Mouse (Mus musculus) forebrain, embryonic 11.5 days (tissue): Measurements from ENCODE around the gene Srsf6. TPM values are rescaled to one million over a fixed set of nuclear protein-coding genes. Genes with fewer than 3 reads are reported as not detected.

Experiments
- ATAC-seq: fragments of 200-750 bp; cut with Nextera tagmentation; replicated peaks from 2 replicates; pipeline ENCODE4 v1.8.0; 2017; ENCODE audit warnings: moderate TSS enrichment; ENCODE audit not compliant: low FRiP score
- DNase-seq: peaks from one replicate; pipeline ENCODE4 v3.0.0-alpha.2; 2017; ENCODE audit warnings: low spot score
- H3K27ac ChIP-seq: fragments of 300-500 bp; sonication (generic); 2 replicates; pipeline ENCODE4 v1.5.1; 2014; ENCODE audit warnings: low read depth, low read length
- H3K27me3 ChIP-seq: fragments of 300-500 bp; sonication (generic); 2 replicates; pipeline ENCODE4 v1.6.1; 2014; ENCODE audit warnings: mild to moderate bottlenecking, low read length, mixed read lengths; ENCODE audit not compliant: control insufficient read depth, insufficient read depth
- H3K36me3 ChIP-seq: fragments of 300-500 bp; sonication (generic); 2 replicates; pipeline ENCODE4 v1.6.1; 2014; ENCODE audit warnings: mild to moderate bottlenecking, low read length, moderate library complexity, mixed read lengths; ENCODE audit not compliant: control insufficient read depth, insufficient read depth
- H3K4me1 ChIP-seq: fragments of 300-500 bp; sonication (generic); replicated peaks from 2 replicates; pipeline ENCODE4 v1.6.1; 2014; ENCODE audit warnings: low read length, mixed read lengths; ENCODE audit not compliant: control insufficient read depth, insufficient read depth
- H3K4me2 ChIP-seq: fragments of 300-500 bp; sonication (generic); 2 replicates; pipeline ENCODE4 v1.6.1; 2014; ENCODE audit warnings: low read depth, mild to moderate bottlenecking, low read length, moderate library complexity, mixed read lengths; ENCODE audit not compliant: severe bottlenecking
- H3K4me3 ChIP-seq: fragments of 300-500 bp; sonication (generic); 2 replicates; pipeline ENCODE4 v1.5.1; 2014; ENCODE audit warnings: low read depth, low read length
- H3K9ac ChIP-seq: fragments of 300-500 bp; sonication (generic); 2 replicates; pipeline ENCODE4 v1.6.1; 2014; ENCODE audit warnings: low read length
- H3K9me3 ChIP-seq: fragments of 300-500 bp; sonication (generic); 2 replicates; pipeline ENCODE4 v1.6.1; 2016; ENCODE audit warnings: low read length, mixed read lengths; ENCODE audit not compliant: control insufficient read depth
- WGBS: fragments of 180-500 bp; shearing (Covaris S2); extraction: QIAGEN DNeasy Blood & Tissue Kit; methylation state at CpG from one replicate; pipeline ENCODE4 v1.1.7; 2014; 5-methylcytosine and 5-hydroxymethylcytosine counted together
- polyA plus RNA-seq: library from polyadenylated mRNA; unstranded; fragments of >200 nt; fragmentation: Nextera tagmentation; extraction: Ambion mirVana; gene quantifications from 2 replicates; pipeline ENCODE4 v1.2.1, GENCODE M21; 2014

Srsf6 gene
- polyA plus RNA-seq, 1 experiment from 2014 or later = 311 TPM

DNA sequence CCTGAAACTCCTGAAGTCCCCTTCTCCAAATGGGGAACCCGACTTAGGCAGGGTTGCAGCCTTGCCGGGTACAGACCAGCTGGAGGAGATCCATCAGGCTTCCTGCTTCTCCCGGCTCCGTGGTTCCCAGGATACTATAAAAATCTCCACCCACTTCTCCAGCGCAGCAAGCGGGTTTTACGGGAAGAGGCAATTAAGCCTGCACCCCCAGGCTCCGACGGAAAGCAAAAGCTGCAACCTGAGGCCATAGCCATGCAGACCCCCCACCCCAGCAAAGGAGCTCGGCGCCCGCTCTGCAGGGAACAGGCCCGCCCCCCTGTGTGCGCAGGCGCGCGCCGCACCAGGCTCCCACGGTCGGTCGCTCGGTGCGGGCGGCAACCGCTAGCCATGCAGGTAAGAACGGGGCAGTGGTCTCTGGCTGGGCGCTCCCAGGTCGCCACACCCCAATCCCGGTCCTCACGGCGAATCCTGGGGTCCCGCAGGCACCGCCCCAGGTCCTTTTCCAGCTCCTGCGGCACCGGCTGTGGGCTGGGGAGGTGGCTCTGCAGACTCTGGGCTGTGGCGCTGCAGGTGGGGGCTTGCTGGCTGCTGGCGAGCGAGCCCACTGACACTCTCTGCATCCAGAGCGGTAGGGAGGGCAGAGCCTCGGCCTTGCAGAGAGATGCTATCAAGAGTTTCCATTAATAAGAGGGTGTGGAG lies 12.0 kb downstream of the Srsf6 start, which contains the start of gene L3mbtl1:
TSS of gene L3mbtl1 (plus strand) at position 325 of the 699 bp plus-strand sequence.
- peak; percentile 71 for ATAC-seq
- H3K27ac ChIP-seq = no peak within 1 kb of the TSS
- H3K4me2 ChIP-seq = peak within 1 kb of the TSS; percentile 97
- peak within 1 kb of the TSS; percentile 49 for H3K4me3 ChIP-seq
- DNase-seq = peak; percentile 73
- peaks cover 4% of the 10 kb centered on the region; the same call in 1 of the 2 replicates for H3K27me3 ChIP-seq
- 0% methylated on average over 40 of the region's 40 CpGs for WGBS
- H3K36me3 ChIP-seq = peaks cover 10% of the 10 kb centered on the region; the same call in 1 of the 2 replicates
- H3K4me1 ChIP-seq = peaks cover 9% of the 10 kb centered on the region; the same call in 1 of the 2 replicates
- H3K9me3 ChIP-seq = no peaks in the 10 kb centered on the region
- H3K9ac ChIP-seq = peak within 1 kb of the TSS; percentile 57

DNA sequence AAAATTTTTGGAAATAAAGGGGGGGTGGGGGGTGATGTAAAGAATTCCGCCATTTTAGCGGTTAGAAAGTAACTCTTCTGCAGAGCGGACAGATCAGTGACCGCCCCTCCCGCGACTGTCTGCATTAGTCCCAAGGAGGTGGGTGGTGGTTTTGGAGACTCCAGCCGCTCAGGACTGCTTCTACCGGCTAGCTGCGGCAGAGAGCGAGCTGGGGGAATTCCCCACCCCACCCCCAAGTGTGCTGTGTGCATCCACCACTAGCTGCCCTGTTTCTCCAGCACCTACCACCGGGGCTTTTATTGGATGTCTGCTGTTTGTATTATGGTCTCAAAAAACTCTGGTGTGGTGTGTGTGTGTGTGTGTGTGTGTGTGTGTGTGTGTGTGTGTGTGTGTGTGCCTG lies 12.6 kb downstream of the Srsf6 start:
- Histone ChIP-seq H3K4me1 (peaks cover 9% of the 10 kb centered on the region; the same call in 1 of the 2 replicates), H3K27ac (no peak overlapping the region), H3K9ac (no peak overlapping the region), H3K4me2 (peak overlapping the region; percentile 97; the same call in 1 of the 2 replicates), H3K4me3 (peak overlapping the region; percentile 49; the same call in 1 of the 2 replicates), H3K36me3 (peaks cover 5% of the 10 kb centered on the region; the same call in 1 of the 2 replicates), H3K27me3 (peaks cover 4% of the 10 kb centered on the region; the same call in 1 of the 2 replicates), H3K9me3 (no peaks in the 10 kb centered on the region)
- 8% methylated on average over 11 of the region's 11 CpGs for WGBS
- DNase-seq (peak; percentile 49), ATAC-seq (no peak)

DNA sequence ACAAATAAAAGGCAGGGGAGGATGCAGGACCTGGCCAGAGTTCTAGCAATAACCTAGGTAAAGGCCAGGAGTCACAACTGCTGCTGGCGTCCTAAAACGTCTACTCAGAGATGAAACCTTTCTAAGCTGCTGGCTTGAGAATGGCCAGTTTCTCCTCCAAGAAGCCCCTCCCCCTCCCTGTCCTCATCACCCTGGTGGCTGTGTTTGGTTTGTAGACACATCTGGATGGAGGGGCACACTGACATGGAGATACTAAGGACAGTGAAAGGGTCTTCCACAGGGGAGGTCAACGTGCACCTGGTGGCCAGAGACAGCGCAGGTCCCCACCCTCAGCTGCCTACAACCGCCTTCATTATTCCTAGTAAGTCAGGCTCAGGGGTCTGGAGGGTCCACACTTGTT lies 15.6 kb downstream of the Srsf6 start:
- Histone ChIP-seq H3K36me3 (no peaks in the 10 kb centered on the region), H3K9ac (no peak overlapping the region), H3K9me3 (no peaks in the 10 kb centered on the region), H3K27ac (no peak overlapping the region), H3K4me3 (no peak overlapping the region), H3K27me3 (peaks cover 2% of the 10 kb centered on the region; the same call in 1 of the 2 replicates), H3K4me1 (peaks cover 9% of the 10 kb centered on the region; the same call in 1 of the 2 replicates), H3K4me2 (no peak overlapping the region)
- 86% methylated on average over 5 of the region's 5 CpGs for WGBS
- no peak for DNase-seq
- ATAC-seq = no peak

GRCm38 (mm10) chr2:162947736-162948135 lies 16.4 kb downstream of the Srsf6 start:
- no peak for ATAC-seq
- no peak overlapping the region for H3K9ac ChIP-seq
- H3K9me3 ChIP-seq = no peaks in the 10 kb centered on the region
- H3K36me3 ChIP-seq = no peaks in the 10 kb centered on the region
- WGBS = 32% methylated on average over 15 of the region's 15 CpGs
- peaks cover 2% of the 10 kb centered on the region; the same call in 1 of the 2 replicates for H3K27me3 ChIP-seq
- H3K4me2 ChIP-seq = peak overlapping the region; percentile 41; the same call in 1 of the 2 replicates
- DNase-seq = no peak
- peaks cover 7% of the 10 kb centered on the region; the same call in 1 of the 2 replicates for H3K4me1 ChIP-seq
- H3K27ac ChIP-seq = no peak overlapping the region
- H3K4me3 ChIP-seq = no peak overlapping the region

DNA sequence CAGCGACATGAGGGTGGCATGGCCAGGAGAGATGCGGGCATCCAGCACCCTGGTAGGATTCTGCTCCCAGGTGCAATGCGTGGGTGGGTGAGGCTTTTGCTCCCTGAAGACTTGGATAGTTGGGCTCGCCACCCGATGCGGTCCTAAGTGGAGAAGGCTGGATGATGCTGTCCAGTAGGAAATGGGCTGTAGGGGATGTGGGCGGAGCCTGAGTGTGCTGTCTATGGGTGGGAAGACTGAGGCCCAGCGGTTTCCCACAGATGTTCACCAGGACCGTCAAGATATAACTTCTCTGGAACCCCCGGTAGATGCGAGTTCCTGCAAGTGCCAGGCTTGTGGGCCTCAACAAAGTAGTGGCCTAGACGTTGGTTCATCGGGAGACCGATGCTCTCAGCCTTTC lies 16.9 kb downstream of the Srsf6 start:
- Histone ChIP-seq H3K27me3 (peaks cover 2% of the 10 kb centered on the region; the same call in 1 of the 2 replicates), H3K9ac (no peak overlapping the region), H3K4me3 (no peak overlapping the region), H3K36me3 (no peaks in the 10 kb centered on the region), H3K27ac (no peak overlapping the region), H3K4me1 (0 out of 2 replicates have a peak, but pooled peaks cover 6% of the 10 kb centered on the region), H3K9me3 (no peaks in the 10 kb centered on the region), H3K4me2 (peak overlapping the region; percentile 41; the same call in 1 of the 2 replicates)
- no peak for DNase-seq
- ATAC-seq = no peak
- WGBS = 58% methylated on average over 14 of the region's 14 CpGs

- H3K4me2 ChIP-seq = no peak overlapping the region
- no peak overlapping the region for H3K27ac ChIP-seq
- WGBS = 83% methylated on average over 2 of the region's 2 CpGs
- H3K36me3 ChIP-seq = no peaks in the 10 kb centered on the region
- no peak overlapping the region for H3K4me3 ChIP-seq
- DNase-seq (no peak), ATAC-seq (no peak)
- 0 out of 2 replicates have a peak, but pooled peaks cover 2% of the 10 kb centered on the region for H3K4me1 ChIP-seq
- no peaks in the 10 kb centered on the region for H3K27me3 ChIP-seq
- H3K9me3 ChIP-seq = no peaks in the 10 kb centered on the region
- no peak overlapping the region for H3K9ac ChIP-seq
These were observed 19.4 kb downstream of the Srsf6 start for GRCm38 (mm10) chr2:162950776-162951175.

DNA sequence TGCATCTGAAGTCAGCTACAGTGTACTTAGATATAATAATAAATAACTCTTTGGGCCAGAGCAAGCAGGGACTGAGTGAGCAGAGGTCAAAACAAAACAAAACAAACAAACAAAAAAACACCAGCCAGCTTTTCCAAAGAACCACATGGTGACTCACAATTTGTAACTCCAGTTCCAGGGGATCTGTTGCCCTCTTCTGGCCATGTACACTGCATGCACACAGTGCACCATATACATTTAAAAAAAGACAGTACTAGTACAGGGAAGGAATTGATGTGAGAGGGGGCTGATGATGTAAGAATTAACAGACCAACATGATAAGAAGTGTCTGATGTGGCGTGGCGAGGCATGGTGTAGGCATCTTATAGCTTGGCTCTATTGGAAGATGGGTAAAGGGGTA lies 25.5 kb downstream of the Srsf6 start:
- Histone ChIP-seq H3K4me3 (no peak overlapping the region), H3K9me3 (no peaks in the 10 kb centered on the region), H3K4me2 (no peak overlapping the region), H3K9ac (no peak overlapping the region), H3K27me3 (no peaks in the 10 kb centered on the region), H3K36me3 (no peaks in the 10 kb centered on the region), H3K27ac (no peak overlapping the region), H3K4me1 (no peaks in the 10 kb centered on the region)
- 98% methylated on average over 2 of the region's 2 CpGs for WGBS
- DNase-seq (no peak), ATAC-seq (no peak)

- Histone ChIP-seq H3K27ac (no peak overlapping the region), H3K27me3 (no peaks in the 10 kb centered on the region), H3K9me3 (no peaks in the 10 kb centered on the region), H3K4me3 (no peak overlapping the region), H3K4me2 (no peak overlapping the region), H3K9ac (no peak overlapping the region), H3K36me3 (no peaks in the 10 kb centered on the region), H3K4me1 (no peaks in the 10 kb centered on the region)
- WGBS = 75% methylated on average over 9 of the region's 10 CpGs
- ATAC-seq = no peak
- DNase-seq = no peak
These were observed 30.0 kb downstream of the Srsf6 start for GRCm38 (mm10) chr2:162961321-162961720.
